Mouse (Mus musculus) urinary bladder, postnatal 36 days (tissue): ENCODE measurements around the gene Ric8a.

Experiments
- DNase-seq, 2 experiments: peaks; one replicate each; pipeline ENCODE4 v3.0.0; 2022; ENCODE audit warnings: low spot score in 2 of 2, mixed read lengths in 1 of 2

Ric8a gene

DNA sequence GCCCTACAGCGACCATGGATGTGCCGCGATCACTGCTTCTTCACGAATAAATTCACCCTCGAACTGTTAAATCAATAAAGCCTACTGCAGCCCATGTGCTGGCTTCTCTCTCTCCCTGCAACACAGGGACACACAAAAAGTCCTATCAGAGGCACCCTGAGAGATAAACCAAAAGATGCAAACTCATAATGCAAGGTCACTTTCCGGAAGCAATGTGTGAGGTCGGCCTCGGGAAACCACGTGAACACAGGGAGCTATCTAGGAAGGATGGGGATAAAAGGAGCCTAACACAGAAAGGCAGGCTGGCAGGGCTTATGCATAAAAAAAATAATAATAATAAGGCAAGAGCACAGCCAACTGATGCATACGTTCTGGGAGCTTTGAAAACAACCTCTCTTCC, 10.1 kb upstream of the Ric8a start:
- no peak for DNase-seq

DNA sequence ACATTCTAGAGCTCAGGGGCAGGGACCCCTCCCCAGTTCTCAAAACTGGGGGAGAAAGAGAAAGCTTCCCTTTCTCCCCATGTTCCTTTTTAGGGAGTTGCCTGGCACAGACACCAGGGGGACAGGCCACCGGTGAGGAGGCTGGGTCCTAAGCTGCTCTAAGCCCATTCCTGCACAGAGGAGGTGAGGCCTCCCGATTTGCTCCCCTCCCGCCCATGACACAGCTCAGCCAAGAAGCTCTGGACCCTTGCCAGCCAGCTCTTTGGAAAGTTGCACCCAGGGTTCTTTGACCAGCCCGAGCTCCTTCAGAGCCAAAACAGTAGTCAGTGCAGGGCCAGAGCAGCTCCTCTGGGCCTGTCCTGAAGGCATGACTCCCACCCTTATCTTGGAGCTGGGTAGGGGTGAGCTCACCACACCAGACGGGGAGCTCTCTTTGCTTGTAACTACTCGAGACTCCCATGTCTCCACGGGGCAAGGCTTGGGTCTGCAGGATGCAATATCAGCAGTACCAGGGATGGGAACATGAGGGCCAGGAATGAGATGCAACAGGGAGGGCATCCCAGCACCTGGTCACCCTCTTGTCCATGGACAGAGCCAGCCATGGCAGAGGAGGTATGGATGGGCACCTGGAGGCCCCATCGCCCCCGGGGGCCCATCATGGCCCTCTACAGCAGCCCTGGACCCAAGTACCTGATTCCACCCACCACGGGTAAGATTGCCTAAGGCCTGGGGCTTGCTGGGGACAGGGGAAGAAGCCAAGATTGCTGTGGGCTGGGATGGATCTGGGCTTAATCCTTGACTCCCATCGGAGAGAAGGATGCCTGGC, 8.8 kb upstream of the Ric8a start, which contains the start of gene Odf3:
TSS of gene Odf3 (plus strand) at position 51 of the 826 bp plus-strand sequence.
- DNase-seq = peak in 1 of 2 experiments; percentile 47

DNA sequence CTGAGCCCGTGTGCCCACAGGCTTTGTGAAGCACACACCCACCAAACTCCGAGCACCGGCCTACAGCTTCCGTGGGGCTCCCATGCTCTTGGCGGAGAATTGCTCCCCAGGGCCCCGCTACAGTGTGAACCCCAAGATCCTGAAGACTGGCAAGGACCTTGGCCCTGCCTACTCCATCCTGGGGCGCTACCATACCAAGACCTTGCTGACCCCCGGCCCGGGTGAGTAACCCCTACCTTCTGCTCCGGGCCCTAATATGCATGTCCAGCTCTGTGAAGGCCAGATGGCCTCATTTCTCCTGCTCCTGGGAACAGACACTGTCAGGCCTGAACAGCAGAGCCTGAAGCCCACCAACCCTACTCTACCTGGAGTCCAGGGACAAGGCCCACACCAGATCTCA, 8.2 kb upstream of the Ric8a start:
- no peak for DNase-seq

DNA sequence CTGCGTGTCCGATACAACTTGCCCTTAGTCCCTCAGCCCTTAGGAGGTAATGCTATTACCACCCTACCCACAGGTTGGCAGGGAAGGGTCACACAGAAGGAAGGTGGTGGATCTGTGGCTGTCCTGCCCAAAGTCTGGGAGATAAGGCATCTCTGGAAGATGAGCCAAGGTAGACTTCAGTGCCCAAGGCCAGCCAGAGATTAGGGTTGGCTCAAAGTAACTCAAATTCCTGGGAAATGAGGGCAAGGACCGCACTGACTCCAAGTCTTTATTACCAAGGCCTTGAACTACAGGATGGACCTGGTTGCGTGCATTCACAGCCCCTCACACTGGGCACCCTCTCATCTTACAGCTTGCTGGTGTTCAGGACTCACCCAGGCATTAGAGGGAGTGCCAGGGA, 4.8 kb upstream of the Ric8a start:
- no peak for DNase-seq

DNA sequence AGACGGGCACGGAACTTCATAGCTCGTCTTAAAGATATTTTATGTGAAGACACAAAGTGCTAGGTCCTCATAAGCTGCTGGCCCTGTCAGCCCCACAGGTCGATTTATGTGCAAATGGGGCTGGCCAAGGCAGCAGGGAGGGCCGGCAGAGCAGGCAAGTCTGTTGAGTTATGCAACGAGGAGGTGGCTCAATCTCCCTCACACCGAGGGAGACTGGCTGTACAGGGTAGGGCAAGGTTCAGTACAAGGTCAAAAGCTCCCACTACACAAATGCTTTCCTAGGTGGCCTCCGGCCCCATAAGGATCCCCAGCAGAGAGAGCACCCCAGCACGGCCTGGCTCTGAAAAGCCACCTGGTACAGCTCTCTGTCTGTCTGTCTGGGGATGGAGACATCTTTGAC, 3.4 kb upstream of the Ric8a start:
- DNase-seq = no peak

DNA sequence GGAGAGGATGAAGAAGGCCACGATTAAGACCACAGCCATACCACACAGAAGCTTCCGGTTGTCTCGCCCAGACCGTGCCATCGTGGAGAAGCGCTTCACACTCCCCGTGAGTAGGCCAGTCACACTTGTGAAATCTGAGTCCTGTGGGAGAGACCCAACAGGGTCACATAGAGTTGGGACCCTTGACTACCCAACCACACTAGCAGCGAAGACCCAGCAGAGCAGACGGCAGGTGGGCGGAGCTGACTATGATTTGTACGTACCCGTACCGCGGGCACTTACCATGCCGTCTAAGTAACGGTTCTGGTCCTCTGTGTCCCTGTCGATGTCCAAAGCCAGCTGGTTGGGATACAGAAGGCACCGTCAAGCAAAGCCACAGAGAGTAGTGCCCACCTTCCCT, 2.3 kb upstream of the Ric8a start:
- DNase-seq = no peak

DNA sequence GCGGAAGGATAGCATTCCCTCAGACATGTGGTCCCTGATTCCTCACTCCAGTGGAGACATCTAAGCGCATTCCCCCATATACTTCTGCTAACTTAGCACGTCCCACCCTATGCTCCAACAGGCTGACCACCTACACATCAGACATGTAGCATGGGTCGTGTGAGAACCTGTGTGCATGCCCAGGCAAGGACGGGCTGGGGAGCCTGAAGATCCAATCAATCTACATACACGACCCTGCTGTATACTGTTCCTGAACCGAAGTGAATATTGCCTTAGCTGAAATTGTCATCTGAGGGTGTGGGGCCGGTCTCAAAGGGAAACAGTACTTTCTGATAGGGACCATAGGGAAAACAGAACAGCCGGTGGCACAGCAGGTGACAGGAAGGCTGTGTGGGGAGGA, 1.6 kb upstream of the Ric8a start:
- DNase-seq = no peak

DNA sequence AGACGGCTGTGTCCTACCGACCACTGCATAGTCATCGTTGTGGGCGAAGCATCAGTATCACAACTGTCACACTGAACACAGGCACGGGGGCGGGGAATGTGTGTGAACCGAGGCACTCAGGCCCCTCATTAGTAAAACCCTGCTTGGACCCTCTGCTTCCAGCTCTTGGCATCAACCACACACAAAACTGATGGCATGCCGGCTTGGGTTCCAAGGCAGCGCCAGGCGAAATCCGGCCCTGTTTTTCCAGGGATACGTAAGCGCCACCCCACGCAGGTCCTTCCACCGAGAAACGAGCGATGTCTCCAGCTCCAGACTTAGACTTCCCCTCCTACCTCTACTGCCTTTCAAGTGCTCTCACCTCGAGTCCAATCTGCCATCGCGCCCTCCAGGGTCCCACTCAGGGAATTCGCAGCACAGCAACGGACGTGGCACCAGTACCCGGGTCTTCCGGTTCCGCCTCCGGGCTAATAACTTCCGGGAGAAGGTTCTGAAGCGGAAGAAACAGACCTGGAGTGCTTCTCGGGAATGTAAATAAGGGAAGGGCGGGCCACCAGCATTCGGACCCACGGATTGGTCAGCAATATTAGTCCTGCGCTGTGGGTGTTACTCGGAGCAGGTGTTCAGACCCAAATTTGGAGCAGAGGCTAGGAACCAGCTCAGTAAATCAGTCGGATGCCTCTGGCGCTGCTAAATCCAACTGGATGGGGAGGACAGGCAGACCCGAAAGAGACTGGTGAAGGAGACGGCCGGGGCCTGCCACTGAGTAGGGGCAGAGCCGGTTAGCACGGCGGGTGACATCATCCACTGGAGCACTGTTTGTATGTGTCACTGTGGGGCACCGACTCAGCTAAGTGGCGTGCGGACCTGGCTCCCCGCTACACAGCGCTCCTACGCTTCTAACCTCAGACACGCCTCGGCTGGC, 635 bp upstream of the Ric8a start, which contains the start of gene Gm45785:
TSS of gene Gm45785 (minus strand) at position 472 of the 925 bp plus-strand sequence.
- DNase-seq = peak; percentile 79 to 88

DNA sequence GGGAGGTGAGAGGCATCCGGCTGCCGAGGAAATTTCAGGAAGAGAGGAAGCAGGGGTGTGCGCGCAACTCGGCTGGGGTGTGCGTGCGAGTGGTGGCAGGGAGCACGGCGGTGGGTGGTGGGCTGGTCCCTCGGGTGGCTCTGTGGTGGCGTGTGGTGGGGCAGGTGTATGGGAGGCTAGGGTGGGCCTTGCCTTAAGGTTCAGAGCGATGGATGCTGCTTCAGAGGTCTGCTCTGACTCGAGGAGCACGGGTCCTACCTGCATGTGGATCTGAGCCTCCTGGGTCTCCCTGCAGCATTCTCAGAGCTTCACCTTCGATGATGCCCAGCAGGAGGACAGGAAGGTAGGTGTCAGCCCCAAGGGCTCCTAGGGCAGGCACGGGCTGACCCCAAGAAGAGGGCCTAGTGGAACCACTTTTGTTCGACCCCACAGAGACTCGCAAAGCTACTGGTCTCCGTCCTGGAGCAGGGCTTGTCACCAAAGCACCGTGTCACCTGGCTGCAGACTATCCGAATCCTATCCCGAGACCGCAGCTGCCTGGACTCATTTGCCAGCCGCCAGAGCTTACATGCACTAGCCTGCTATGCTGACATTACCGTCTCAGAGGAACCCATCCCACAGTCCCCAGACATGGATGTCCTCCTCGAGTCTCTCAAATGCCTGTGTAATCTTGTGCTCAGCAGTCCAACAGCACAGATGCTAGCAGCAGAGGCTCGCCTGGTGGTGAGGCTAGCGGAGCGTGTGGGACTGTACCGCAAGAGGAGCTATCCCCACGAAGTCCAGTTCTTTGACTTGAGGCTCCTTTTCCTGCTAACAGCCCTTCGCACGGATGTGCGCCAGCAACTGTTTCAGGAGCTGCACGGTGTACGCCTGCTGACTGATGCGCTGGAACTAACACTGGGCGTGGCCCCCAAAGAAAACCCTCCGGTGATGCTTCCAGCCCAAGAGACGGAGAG, 1.1 kb downstream of the Ric8a start, which contains the start of gene Bet1l:
TSS of gene Bet1l (minus strand) at position 28 of the 956 bp plus-strand sequence.
- no peak for DNase-seq

DNA sequence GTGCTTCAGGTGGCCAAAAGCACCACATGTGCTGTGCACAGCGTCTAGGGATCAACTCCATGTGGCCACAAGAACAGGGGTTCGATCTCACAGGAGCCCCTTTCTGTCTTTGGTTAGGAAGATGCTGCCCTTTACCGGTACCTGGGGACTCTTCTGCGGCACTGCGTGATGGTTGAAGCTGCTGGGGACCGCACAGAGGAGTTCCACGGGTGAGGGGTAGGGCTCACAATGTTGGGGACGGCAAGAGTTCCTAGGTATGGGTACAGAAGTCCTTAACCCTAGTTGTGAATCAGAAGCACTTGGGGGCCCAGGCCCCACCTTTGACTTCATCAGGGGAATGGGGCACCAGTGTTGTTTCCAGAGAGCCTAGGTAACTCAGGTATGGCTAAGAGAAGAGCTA, 2.0 kb downstream of the Ric8a start:
- no peak for DNase-seq

DNA sequence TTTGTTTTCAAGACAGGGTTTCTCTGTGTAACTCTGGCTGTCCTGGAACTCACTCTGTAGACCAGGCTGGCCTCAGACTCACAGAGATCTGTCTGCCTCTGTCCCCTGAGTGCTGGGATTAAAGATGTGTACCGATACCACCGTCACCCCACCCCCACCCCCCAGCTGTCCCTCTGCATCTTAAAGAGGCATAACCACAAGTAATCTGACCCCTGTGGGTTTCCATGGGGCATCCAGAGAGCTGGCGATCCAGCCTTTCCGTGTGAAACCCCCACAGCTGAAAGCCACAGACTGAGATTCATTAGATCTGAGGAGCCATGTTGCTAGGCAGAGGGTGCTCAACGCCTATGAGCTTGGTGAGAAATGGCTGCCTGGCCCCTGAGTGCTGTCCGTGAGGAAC, 3.2 kb downstream of the Ric8a start:
- DNase-seq = no peak

DNA sequence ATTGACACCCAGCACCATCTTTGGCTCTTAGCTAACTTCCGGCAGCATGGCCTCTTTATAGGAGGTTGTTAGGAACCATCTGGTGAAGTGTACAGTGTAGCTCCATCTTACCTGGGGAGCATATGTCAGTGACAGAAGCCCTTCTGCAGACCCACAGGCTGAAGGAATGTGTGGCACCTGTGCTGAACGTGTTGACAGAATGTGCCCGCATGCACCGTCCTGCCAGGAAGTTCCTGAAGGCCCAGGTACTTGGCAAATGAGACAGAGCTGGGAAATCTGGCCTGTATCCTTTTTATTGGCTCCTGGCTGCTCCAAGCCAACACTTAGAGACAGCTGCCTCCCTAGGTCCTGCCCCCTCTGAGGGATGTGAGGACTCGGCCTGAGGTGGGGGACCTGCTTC, 4.0 kb downstream of the Ric8a start:
- DNase-seq = no peak

DNA sequence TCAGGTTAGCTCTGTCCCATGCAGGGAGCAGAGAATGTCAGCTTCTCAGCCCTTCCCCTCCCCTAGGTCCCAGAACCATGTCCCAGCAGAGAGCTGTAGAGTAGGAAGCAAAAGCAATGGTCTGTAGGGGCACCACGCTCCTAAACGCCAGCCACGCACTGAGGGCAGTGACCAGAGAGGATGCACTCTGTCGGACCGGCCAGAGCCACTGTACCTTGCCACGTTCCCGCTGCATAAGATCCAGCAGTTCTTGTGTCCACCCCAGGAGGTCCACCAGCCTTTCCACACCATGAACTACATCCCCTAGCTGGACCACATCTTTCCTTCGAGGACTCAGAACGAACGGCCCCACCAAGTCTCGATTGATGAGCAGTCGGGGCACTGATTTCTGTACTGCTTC, 8.0 kb downstream of the Ric8a start:
- DNase-seq = no peak

DNA sequence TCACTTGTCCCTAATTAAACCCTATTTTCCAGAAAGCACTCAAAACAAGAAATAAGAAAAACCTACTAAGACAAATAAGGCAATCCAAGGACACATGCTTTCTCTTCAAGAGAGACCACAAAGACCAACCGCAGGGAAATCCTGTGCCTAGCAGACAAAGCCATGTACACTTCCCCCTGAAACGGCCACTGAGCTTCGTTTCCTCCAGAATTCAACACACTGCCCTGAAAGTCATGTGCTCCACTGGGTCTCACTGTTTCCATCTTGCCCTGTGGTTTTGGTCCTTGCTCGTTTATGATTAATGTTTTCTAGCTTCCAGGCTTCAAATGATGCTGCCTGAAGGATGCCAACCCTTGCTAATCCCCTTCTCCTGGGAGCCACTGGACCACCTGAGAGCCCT, 17.5 kb downstream of the Ric8a start:
- no peak for DNase-seq

DNA sequence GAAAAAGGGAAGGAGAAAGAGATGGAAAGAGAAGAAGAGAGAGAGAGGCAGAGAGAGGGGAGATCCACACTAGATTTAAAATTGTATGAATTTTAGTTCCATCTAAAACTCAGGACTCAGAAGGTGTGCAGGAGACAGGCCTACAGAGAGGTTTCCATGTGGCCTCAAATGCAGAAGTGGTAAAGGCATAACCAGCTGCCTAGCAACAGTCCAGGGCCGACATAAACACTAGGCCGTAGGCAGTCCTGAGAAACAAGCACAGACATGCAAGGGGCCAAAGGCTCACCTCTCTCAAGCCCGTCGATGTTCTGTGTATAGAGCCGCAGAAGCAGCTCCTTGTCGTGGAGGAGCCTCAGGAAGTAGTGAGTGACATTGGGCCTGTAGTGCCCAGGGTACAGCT, 20.6 kb downstream of the Ric8a start:
- no peak for DNase-seq

DNA sequence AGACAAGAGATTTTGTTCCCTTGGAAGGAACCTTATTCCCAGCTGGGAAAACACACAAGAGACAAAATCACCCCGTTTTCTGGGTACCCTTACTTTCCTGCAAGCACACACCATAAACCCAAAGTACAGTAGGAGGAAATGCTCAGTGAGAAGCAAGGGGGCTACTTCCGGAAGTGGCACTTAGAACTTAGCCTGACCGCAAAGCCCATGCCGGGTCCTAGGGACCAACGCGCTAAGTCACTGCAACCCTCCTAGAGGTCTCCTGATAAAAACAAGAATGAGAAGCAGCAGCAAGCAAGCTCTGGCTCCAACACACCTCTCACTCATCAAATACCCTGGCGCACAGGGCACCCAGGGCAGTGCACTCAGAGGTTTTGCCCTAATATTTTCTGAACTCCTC, 22.6 kb downstream of the Ric8a start:
- DNase-seq = no peak

DNA sequence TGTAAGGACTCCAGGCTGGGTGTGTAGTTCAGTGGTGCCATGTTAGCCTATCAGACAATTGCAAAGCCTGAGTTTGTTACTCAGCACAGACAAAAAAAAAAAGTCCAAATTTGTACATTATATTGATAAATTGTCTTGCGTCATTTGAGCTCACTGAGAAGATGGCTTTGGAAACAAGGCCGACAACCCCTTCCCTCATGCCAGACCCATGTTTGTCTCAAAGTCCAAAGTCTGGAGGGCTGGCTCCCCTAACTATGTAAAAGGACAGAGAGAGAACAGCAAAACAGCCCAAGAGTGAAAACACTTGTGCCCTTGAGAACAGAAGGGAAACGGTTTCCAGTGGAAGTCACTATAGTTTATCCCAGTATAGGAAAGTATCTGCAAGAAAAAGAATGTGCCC, 23.7 kb downstream of the Ric8a start:
- no peak for DNase-seq

DNA sequence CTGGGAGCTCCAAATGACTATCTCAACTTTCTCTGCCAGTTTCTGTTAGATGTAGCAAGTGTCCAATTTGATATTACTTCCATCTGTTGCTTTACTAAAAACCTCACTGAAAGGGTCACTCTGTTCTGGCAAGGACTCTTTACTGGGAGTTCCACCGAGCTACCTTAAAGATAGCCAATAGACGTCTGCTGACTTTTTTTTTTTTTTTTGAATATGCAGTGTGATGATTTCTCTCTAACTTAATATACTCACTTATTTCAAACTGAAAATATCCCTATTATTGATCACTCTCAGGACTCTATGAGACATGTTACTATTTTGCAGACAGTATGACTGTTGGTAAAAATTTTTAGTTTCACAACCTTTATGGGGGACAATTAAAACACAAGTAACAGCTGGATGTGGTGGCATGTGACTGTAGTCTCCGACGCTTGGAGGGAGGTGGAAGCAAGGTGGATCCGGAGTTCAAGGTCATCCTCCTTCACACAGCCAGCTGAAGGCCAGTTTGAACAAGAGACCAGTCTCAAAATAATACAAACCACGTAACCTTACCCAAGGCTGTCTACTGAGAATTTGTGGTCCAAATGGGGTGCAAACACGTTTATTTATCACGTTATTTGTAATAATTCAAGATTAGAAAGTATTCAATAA, 24.2 kb downstream of the Ric8a start:
- no peak for DNase-seq

DNA sequence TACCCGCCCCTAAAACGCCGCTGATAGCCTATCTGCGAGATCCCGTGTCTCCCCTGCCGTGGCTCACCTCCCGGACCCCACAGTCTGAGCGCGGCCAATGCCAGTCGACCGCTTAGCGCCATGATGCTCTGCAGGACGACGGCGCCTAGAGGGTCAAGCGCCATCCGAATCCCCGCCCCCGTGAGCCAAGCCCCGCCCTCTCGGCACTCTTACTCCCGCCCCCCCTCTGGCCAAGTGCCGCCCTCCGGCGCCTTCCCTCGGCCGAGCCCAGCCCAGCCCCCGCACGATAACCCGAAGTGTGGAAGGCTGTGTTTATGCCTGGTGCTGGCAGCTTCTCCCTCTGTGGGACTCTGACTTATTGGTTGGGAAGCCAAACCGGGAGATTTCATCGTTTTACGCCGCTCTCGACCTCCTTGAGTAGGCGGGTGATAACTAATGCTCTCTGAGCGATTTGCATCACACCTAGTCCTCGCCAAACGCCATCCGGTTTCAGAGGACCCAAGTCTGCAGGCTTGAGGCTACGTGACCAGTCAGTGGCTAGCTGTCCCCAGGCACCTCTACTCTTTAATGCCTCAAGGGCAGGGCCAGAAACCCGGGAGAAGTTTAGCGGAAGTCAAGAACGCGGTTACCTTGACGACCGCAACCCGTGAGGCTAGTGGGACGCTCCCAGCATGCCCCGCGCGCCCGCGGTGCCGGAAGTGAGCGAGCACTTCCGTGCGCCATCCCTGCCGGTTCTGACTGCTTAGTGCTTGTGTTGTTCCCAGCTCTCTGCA, 25.1 kb downstream of the Ric8a start, which contains the start of the genes Psmd13 and Sirt3:
TSS of gene Psmd13 (plus strand) at position 273 of the 773 bp plus-strand sequence.
TSS of gene Sirt3 (minus strand) at position 614 of the 773 bp plus-strand sequence.
- DNase-seq = peak; percentile 89 to 92

DNA sequence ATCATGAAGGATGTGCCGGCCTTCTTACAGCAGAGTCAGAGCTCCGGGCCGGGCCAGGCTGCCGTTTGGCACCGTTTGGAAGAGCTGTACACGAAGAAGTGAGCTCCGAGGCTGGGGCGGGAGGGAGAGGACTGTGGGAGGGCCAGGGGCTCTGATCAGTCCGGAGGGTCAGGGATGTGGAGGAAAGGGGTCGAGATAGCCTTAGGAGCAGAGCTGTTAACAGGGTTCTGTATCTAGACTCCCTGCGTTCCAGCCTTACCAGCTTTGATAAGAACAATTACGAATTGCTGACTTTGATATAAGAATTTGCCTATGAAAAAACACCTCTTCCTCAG, 25.7 kb downstream of the Ric8a start:
- DNase-seq = no peak
